Mouse (Mus musculus): ENCODE measurements around the gene Lst1.

- TF ChIP-seq GATA1 (IDR thresholded peaks at IDR 0.05; ENCODE audit: borderline replicate concordance, low read length) (no peak), FLI1 (IDR thresholded peaks at IDR 0.05; ENCODE audit: low read length) (no peak)
These were observed 24.7 kb downstream of the Lst1 start for GRCm38 (mm10) chr17:35163326-35164081.

Measured in megakaryocyte, embryonic 14.5 days (primary cell).